Mouse (Mus musculus): ENCODE data around the gene Trmt112.

Trmt112 gene

GRCm38 (mm10) chr19:6926559-6927255 lies 17.2 kb downstream of the Trmt112 start:
- DNase-seq (ENCODE audit: low read depth) = peak; percentile 67

GRCm38 (mm10) chr19:6928080-6928479 lies 18.6 kb downstream of the Trmt112 start:
- DNase-seq (ENCODE audit: low read depth) = no peak

- no peak for DNase-seq (ENCODE audit: low read depth)
Observed at GRCm38 (mm10) chr19:6931002-6931401, 21.5 kb downstream of the Trmt112 start.

GRCm38 (mm10) chr19:6932018-6932417 lies 22.5 kb downstream of the Trmt112 start:
- no peak for DNase-seq (ENCODE audit: low read depth)

GRCm38 (mm10) chr19:6933102-6933435 lies 23.6 kb downstream of the Trmt112 start:
- DNase-seq (ENCODE audit: low read depth) = no peak

GRCm38 (mm10) chr19:6933436-6934194 lies 24.1 kb downstream of the Trmt112 start:
- no peak for DNase-seq (ENCODE audit: low read depth)

GRCm38 (mm10) chr19:6934195-6934977 lies 24.9 kb downstream of the Trmt112 start, which contains the start of gene Kcnk4:
Kcnk4 (minus strand) TSS chr19:6934515.
- no peak for DNase-seq (ENCODE audit: low read depth)

- DNase-seq (ENCODE audit: low read depth) = peak; percentile 75
Observed at GRCm38 (mm10) chr19:6936299-6936698, 26.8 kb downstream of the Trmt112 start.

- no peak for DNase-seq (ENCODE audit: low read depth)
Observed at GRCm38 (mm10) chr19:6937541-6938465, 28.3 kb downstream of the Trmt112 start.

GRCm38 (mm10) chr19:6939106-6940002 lies 29.9 kb downstream of the Trmt112 start:
- DNase-seq (ENCODE audit: low read depth) = no peak

GRCm38 (mm10) chr19:6940396-6941351 lies 31.2 kb downstream of the Trmt112 start:
- DNase-seq (ENCODE audit: low read depth) = no peak

- DNase-seq (ENCODE audit: low read depth) = peak; percentile 97
Observed at GRCm38 (mm10) chr19:6941372-6942248, 32.1 kb downstream of the Trmt112 start, which contains the start of gene Bad. Bad (plus strand) TSS chr19:6941861.

GRCm38 (mm10) chr19:6942249-6942691 lies 32.8 kb downstream of the Trmt112 start, which contains the start of gene Gpr137:
Gpr137 (minus strand) TSS chr19:6942480.
- peak; percentile 94 for DNase-seq (ENCODE audit: low read depth)

GRCm38 (mm10) chr19:6942764-6943163 lies 33.3 kb downstream of the Trmt112 start:
- DNase-seq (ENCODE audit: low read depth) = no peak

GRCm38 (mm10) chr19:6943709-6944108 lies 34.2 kb downstream of the Trmt112 start:
- DNase-seq (ENCODE audit: low read depth) = no peak

GRCm38 (mm10) chr19:6947742-6948141 lies 38.2 kb downstream of the Trmt112 start:
- no peak for DNase-seq (ENCODE audit: low read depth)

- DNase-seq (ENCODE audit: low read depth) = no peak
Observed at GRCm38 (mm10) chr19:6948186-6948585, 38.7 kb downstream of the Trmt112 start.

GRCm38 (mm10) chr19:6949532-6949931 lies 40.0 kb downstream of the Trmt112 start:
- no peak for DNase-seq (ENCODE audit: low read depth)
